Mouse (Mus musculus): ENCODE data around the gene Lima1.

The Lima1 gene

DNA sequence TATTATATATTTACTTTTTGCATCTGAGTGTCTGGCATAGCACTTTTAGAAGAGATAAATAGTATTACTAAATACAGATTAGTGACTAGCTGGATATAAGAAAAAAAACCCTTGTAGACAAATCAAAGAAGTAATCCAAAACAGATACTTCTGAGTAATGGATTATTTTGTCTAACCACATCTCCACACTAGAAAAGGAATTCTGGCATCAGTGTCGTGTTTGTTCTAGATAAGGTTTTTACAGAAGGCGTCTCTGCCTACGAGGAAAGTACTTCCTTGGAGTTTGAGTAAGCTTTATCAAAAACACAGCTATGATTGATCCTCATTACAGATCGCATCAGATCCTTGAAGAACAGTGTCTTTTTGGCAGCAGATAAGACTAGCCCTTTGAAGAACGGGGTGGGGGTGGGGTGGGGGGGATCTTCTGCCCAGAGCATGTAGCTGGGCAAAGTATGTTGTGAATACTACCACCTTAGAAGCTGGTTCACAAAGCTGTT is 104.2 kb downstream of the Lima1 start:
- no peak for TF ChIP-seq GATA4 (IDR thresholded peaks at IDR 0.05; ENCODE audit: insufficient replicate concordance, low read length)

DNA sequence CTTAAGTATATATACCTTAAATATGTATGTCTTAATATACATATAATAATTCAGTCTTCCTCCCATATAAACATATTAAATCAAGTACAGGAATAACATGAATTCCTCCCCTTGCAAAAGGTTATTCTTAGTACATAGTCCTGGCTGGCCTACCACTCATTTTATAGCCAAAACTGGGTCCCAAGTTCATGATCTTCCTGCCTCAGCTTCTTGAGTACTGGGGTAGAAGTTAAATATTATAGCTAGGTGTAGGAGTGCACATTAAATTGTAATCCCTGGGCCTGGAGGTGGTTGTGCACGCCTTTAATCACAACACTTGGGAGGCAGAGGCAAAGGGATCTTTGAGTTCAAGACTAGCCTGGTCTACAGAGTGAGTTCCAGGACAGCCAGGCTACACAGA is 106.5 kb downstream of the Lima1 start:
- TF ChIP-seq GATA4 (IDR thresholded peaks at IDR 0.05; ENCODE audit: insufficient replicate concordance, low read length): no peak

DNA sequence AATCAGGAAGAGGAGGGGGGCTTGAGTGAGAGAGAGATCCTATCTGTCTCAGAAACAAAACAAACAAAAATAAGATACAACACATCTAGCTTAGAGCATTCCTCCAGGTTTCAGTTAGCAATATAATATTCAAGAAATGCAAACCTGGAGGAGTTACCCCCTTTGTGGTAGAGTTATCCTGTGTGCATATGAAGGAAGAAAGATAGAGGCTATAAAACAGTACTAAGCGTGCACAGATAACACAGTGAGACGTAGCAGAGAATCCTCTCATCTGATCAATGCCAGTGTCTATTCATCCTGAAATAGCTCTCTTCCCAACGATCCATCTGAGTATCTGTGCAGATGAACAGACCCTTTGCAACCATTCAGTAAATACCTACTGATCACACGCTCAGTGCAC is 107.8 kb downstream of the Lima1 start:
- no peak for TF ChIP-seq GATA4 (IDR thresholded peaks at IDR 0.05; ENCODE audit: insufficient replicate concordance, low read length)

DNA sequence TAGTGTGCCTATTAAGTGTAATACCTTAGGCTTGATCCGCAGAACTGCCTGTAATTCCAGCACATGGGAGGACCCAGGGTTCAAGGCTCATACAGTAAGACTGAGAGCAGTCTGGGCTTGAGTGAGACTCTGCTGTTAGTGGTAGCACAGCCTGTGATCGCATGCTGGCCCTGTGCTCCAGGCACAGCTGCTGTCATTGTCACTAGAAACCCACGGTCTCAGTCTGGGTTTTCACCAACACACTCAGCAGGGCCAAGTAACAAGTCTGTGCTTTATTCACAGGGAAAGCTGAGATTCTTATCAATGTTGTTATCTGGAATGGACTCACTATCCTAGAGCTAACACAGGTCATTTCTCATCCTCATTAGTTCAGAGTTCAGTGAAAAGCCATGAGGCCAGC is 121.1 kb downstream of the Lima1 start:
- TF ChIP-seq GATA4 (IDR thresholded peaks at IDR 0.05; ENCODE audit: insufficient replicate concordance, low read length): no peak

DNA sequence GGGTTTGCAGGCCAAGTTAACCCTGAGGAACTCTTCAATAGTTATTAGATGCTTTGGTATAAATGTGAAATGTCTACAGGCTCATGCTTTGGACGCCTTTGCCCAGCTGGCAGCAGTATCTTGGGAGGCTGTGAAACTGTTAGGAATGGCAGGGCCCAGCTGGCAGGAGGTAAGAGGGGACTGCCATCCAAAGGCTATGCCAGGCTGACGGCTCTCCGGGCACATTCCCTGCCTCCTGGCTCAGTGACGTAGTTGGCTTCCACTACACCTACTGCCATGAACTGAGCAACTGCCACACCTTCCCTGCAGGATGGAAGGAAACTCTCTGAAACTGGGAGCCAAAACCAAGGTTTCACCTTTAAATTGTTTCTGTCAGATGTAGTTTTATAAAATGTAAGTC is 135.0 kb downstream of the Lima1 start:
- no peak for TF ChIP-seq GATA4 (IDR thresholded peaks at IDR 0.05; ENCODE audit: insufficient replicate concordance, low read length)

DNA sequence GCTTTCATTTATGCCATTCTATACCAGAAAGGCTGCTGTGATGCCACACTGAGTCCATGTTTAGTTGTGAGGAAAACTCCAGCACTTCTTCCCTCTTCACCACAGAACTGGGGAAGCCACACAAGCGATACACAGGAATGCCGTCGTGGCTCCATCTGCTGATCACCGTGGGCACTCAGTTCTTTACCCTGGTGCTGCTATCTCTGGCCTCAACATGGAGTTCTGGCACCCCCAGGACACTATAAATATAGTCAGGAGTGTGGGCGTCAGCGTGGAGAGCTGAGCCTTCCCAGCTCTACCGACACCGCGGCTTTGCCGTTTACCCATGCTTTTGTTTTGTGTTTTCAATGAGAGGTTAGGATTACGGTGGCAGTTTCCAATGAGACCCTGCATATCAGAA is 138.6 kb downstream of the Lima1 start:
- TF ChIP-seq GATA4 (IDR thresholded peaks at IDR 0.05; ENCODE audit: insufficient replicate concordance, low read length): no peak

- TF ChIP-seq GATA4 (IDR thresholded peaks at IDR 0.05; ENCODE audit: insufficient replicate concordance, low read length): no peak
Observed at GRCm38 (mm10) chr15:99735631-99736030, 139.6 kb downstream of the Lima1 start.

- no peak for TF ChIP-seq GATA4 (IDR thresholded peaks at IDR 0.05; ENCODE audit: insufficient replicate concordance, low read length)
Observed at GRCm38 (mm10) chr15:99733186-99733585, 142.1 kb downstream of the Lima1 start.

- no peak for TF ChIP-seq GATA4 (IDR thresholded peaks at IDR 0.05; ENCODE audit: insufficient replicate concordance, low read length)
Observed at GRCm38 (mm10) chr15:99731678-99732077, 143.6 kb downstream of the Lima1 start.

DNA sequence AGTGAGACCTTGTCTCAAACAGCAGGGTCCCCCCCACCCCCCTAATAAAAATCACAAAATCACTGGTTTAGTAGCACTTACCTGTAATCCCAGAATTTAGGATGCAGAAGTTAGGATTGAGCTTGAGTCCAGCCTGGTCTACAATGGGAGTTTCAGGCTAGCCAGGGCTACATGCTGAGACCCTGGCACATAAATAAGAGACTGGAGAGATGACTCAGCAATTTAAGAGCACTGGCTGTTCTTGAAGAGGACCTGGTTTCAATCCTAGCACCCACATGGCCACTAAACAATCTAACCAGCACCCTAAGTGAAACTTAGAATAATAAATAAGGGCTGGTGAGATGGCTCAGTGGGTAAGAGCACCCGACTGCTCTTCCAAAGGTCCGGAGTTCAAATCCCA is 144.1 kb downstream of the Lima1 start:
- no peak for TF ChIP-seq GATA4 (IDR thresholded peaks at IDR 0.05; ENCODE audit: insufficient replicate concordance, low read length)

- TF ChIP-seq GATA4 (IDR thresholded peaks at IDR 0.05; ENCODE audit: insufficient replicate concordance, low read length): no peak
Observed at GRCm38 (mm10) chr15:99729056-99729783, 146.0 kb downstream of the Lima1 start.
